Mouse (Mus musculus): ENCODE measurements at regions not wholly inside any gene's neighbourhood (a gene's known extent, or its start where the extent isn't known, plus 50 kb on each side); places are given as distances from the start of the nearest gene placed in this dataset.

GRCm38 (mm10) chr7:116959196-116959895 is 421.4 kb upstream of the Xylt1 start:
- H3K4me3 ChIP-seq: no peak overlapping the region
- H3K9me3 ChIP-seq: no peaks in the 10 kb centered on the region
- H3K36me3 ChIP-seq (replicated peaks): no peaks in the 10 kb centered on the region
- H3K27me3 ChIP-seq (ENCODE audit: poor library complexity, severe bottlenecking): no peaks in the 10 kb centered on the region
- no peaks in the 10 kb centered on the region for H3K4me1 ChIP-seq
- no peak overlapping the region for H3K27ac ChIP-seq
- DNase-seq (ENCODE audit: extremely low spot score, low spot score): no peak
- 87% methylated on average over 14 of the region's 14 CpGs for WGBS

GRCm38 (mm10) chr7:116963839-116964238 is 416.9 kb upstream of the Xylt1 start:
- WGBS: 81% methylated on average over 6 of the region's 6 CpGs
- no peaks in the 10 kb centered on the region for H3K27me3 ChIP-seq (ENCODE audit: poor library complexity, severe bottlenecking)
- DNase-seq (ENCODE audit: extremely low spot score, low spot score): no peak
- no peaks in the 10 kb centered on the region for H3K36me3 ChIP-seq (replicated peaks)
- no peaks in the 10 kb centered on the region for H3K9me3 ChIP-seq
- no peak overlapping the region for H3K4me3 ChIP-seq
- H3K4me1 ChIP-seq: no peaks in the 10 kb centered on the region
- no peak overlapping the region for H3K27ac ChIP-seq

- H3K27me3 ChIP-seq (ENCODE audit: poor library complexity, severe bottlenecking): no peaks in the 10 kb centered on the region
- DNase-seq (ENCODE audit: extremely low spot score, low spot score): no peak
- no peak overlapping the region for H3K4me3 ChIP-seq
- no peaks in the 10 kb centered on the region for H3K36me3 ChIP-seq (replicated peaks)
- no peak overlapping the region for H3K27ac ChIP-seq
- peaks cover 17% of the 10 kb centered on the region for H3K4me1 ChIP-seq
- H3K9me3 ChIP-seq: no peaks in the 10 kb centered on the region
- WGBS: 67% methylated on average over 2 of the region's 2 CpGs
Measured at GRCm38 (mm10) chr7:116991351-116991750, 389.4 kb upstream of the Xylt1 start.

- Histone ChIP-seq H3K27me3 (ENCODE audit: poor library complexity, severe bottlenecking) (no peaks in the 10 kb centered on the region), H3K4me3 (no peak overlapping the region)
- no peak for DNase-seq (ENCODE audit: extremely low spot score, low spot score)
Measured at GRCm38 (mm10) chr7:116992166-116992565, 388.6 kb upstream of the Xylt1 start.

GRCm38 (mm10) chr7:116995770-116996169 is 385.0 kb upstream of the Xylt1 start:
- H3K9me3 ChIP-seq: no peaks in the 10 kb centered on the region
- no peaks in the 10 kb centered on the region for H3K36me3 ChIP-seq (replicated peaks)
- H3K4me3 ChIP-seq: no peak overlapping the region
- DNase-seq (ENCODE audit: extremely low spot score, low spot score): peak; percentile 17
- no peak overlapping the region for H3K27ac ChIP-seq
- peaks cover 17% of the 10 kb centered on the region for H3K4me1 ChIP-seq
- H3K27me3 ChIP-seq (ENCODE audit: poor library complexity, severe bottlenecking): no peaks in the 10 kb centered on the region
- WGBS: 85% methylated on average over 3 of the region's 3 CpGs

More at GRCm38 (mm10) chr7:116992166-116992565, 388.6 kb upstream of the Xylt1 start:
- Histone ChIP-seq H3K9me3 (no peaks in the 10 kb centered on the region), H3K4me1 (peaks cover 17% of the 10 kb centered on the region), H3K36me3 (replicated peaks) (no peaks in the 10 kb centered on the region), H3K27ac (no peak overlapping the region)

GRCm38 (mm10) chr7:117003167-117003566 is 377.6 kb upstream of the Xylt1 start:
- Histone ChIP-seq H3K36me3 (replicated peaks) (no peaks in the 10 kb centered on the region), H3K27ac (no peak overlapping the region), H3K27me3 (ENCODE audit: poor library complexity, severe bottlenecking) (no peaks in the 10 kb centered on the region), H3K9me3 (no peaks in the 10 kb centered on the region), H3K4me1 (no peaks in the 10 kb centered on the region), H3K4me3 (no peak overlapping the region)
- no peak for DNase-seq (ENCODE audit: extremely low spot score, low spot score)

GRCm38 (mm10) chr7:117018349-117018748 is 362.4 kb upstream of the Xylt1 start:
- Histone ChIP-seq H3K27ac (no peak overlapping the region), H3K36me3 (replicated peaks) (no peaks in the 10 kb centered on the region), H3K9me3 (no peaks in the 10 kb centered on the region), H3K4me3 (no peak overlapping the region), H3K4me1 (no peaks in the 10 kb centered on the region), H3K27me3 (ENCODE audit: poor library complexity, severe bottlenecking) (no peaks in the 10 kb centered on the region)
- WGBS: 81% methylated on average over 1 of the region's 1 CpGs
- DNase-seq (ENCODE audit: extremely low spot score, low spot score): no peak

- DNase-seq (ENCODE audit: extremely low spot score, low spot score): peak; percentile 38
- no peaks in the 10 kb centered on the region for H3K4me1 ChIP-seq
- no peaks in the 10 kb centered on the region for H3K27me3 ChIP-seq (ENCODE audit: poor library complexity, severe bottlenecking)
- no peak overlapping the region for H3K4me3 ChIP-seq
- no peaks in the 10 kb centered on the region for H3K36me3 ChIP-seq (replicated peaks)
- WGBS: 72% methylated on average over 4 of the region's 4 CpGs
- H3K9me3 ChIP-seq: no peaks in the 10 kb centered on the region
- no peak overlapping the region for H3K27ac ChIP-seq
Measured at GRCm38 (mm10) chr7:117021716-117022115, 359.1 kb upstream of the Xylt1 start.

GRCm38 (mm10) chr7:117044926-117045325 is 335.9 kb upstream of the Xylt1 start:
- H3K36me3 ChIP-seq (replicated peaks): no peaks in the 10 kb centered on the region
- DNase-seq (ENCODE audit: extremely low spot score, low spot score): no peak
- H3K27ac ChIP-seq: no peak overlapping the region
- H3K27me3 ChIP-seq (ENCODE audit: poor library complexity, severe bottlenecking): no peaks in the 10 kb centered on the region
- H3K9me3 ChIP-seq: no peaks in the 10 kb centered on the region
- H3K4me1 ChIP-seq: 0 out of 2 replicates have a peak, but pooled peaks cover 3% of the 10 kb centered on the region
- H3K4me3 ChIP-seq: no peak overlapping the region
- WGBS: 91% methylated on average over 9 of the region's 9 CpGs

GRCm38 (mm10) chr7:117049249-117049648 is 331.5 kb upstream of the Xylt1 start:
- Histone ChIP-seq H3K27me3 (ENCODE audit: poor library complexity, severe bottlenecking) (no peaks in the 10 kb centered on the region), H3K36me3 (replicated peaks) (no peaks in the 10 kb centered on the region)
- no peak for DNase-seq (ENCODE audit: extremely low spot score, low spot score)

GRCm38 (mm10) chr7:117065771-117066170 is 315.0 kb upstream of the Xylt1 start:
- Histone ChIP-seq H3K27ac (no peak overlapping the region), H3K36me3 (replicated peaks) (no peaks in the 10 kb centered on the region), H3K4me3 (no peak overlapping the region), H3K4me1 (no peaks in the 10 kb centered on the region), H3K27me3 (ENCODE audit: poor library complexity, severe bottlenecking) (no peaks in the 10 kb centered on the region), H3K9me3 (no peaks in the 10 kb centered on the region)
- DNase-seq (ENCODE audit: extremely low spot score, low spot score): no peak
- 70% methylated on average over 2 of the region's 2 CpGs for WGBS

More at GRCm38 (mm10) chr7:117049249-117049648, 331.5 kb upstream of the Xylt1 start:
- Histone ChIP-seq H3K4me3 (no peak overlapping the region), H3K27ac (no peak overlapping the region), H3K4me1 (0 out of 2 replicates have a peak, but pooled peaks cover 3% of the 10 kb centered on the region), H3K9me3 (no peaks in the 10 kb centered on the region)

GRCm38 (mm10) chr7:117090911-117091550 is 289.7 kb upstream of the Xylt1 start:
- WGBS: 73% methylated on average over 6 of the region's 6 CpGs
- H3K36me3 ChIP-seq (replicated peaks): no peaks in the 10 kb centered on the region
- no peaks in the 10 kb centered on the region for H3K27me3 ChIP-seq (ENCODE audit: poor library complexity, severe bottlenecking)
- H3K4me1 ChIP-seq: no peaks in the 10 kb centered on the region
- H3K27ac ChIP-seq: no peak overlapping the region
- DNase-seq (ENCODE audit: extremely low spot score, low spot score): no peak
- H3K4me3 ChIP-seq: no peak overlapping the region
- H3K9me3 ChIP-seq: no peaks in the 10 kb centered on the region

GRCm38 (mm10) chr7:117092860-117093259 is 287.9 kb upstream of the Xylt1 start:
- no peaks in the 10 kb centered on the region for H3K27me3 ChIP-seq (ENCODE audit: poor library complexity, severe bottlenecking)
- no peaks in the 10 kb centered on the region for H3K36me3 ChIP-seq (replicated peaks)
- no peak for DNase-seq (ENCODE audit: extremely low spot score, low spot score)
- H3K9me3 ChIP-seq: no peaks in the 10 kb centered on the region
- 89% methylated on average over 4 of the region's 4 CpGs for WGBS
- H3K27ac ChIP-seq: no peak overlapping the region
- H3K4me1 ChIP-seq: 0 out of 2 replicates have a peak, but pooled peaks cover 6% of the 10 kb centered on the region
- no peak overlapping the region for H3K4me3 ChIP-seq

All from forebrain, embryonic 10.5 days (tissue).